Mouse (Mus musculus): ENCODE measurements at regions not wholly inside any gene's neighbourhood (a gene's known extent, or its start where the extent isn't known, plus 50 kb on each side); places are given as distances from the start of the nearest gene placed in this dataset.

DNA sequence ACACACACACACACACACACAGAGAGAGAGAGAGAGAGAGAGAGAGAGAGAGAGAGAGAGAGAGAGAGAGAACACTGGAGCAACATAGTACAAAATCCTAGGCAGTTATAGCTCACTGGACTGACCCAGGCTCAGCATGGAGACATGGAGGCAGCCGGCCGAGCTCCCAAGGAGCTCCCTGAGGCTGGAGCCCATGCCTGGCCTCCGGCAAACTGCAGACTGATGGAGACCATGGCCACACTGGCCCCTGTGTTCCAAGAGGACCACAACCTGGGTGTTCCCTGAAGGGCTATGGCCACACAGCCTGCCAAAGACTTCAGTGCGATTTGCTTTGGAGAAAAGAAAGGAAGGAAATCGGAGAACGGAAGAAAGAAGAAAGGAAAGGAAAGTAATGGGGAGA lies 128.9 kb downstream of the Sec61b start:
- TF ChIP-seq POLR2A (IDR thresholded peaks at IDR 0.05; ENCODE audit: control insufficient read depth, extremely low read depth, insufficient read depth, low read length, poor library complexity) (no peak), CTCF (IDR thresholded peaks at IDR 0.05; ENCODE audit: borderline replicate concordance, control insufficient read depth, extremely low read depth, insufficient read depth, low read length, poor library complexity) (no peak)
